Mouse (Mus musculus) gastrocnemius, adult 18-20 months (tissue): ENCODE measurements around the gene 4931400O07Rik. TPM values are rescaled to one million over a fixed set of nuclear protein-coding genes. Genes with fewer than 3 reads are reported as not detected.

ENCODE experiments used
- DNase-seq: peaks from one replicate; pipeline ENCODE4 v3.0.0; 2021; ENCODE audit warnings: low spot score
- long read RNA-seq, 2 experiments: library from polyadenylated mRNA; stranded (forward); transcript quantifications; one replicate each; pipeline ENCODE4 v2.0.0; 2021
- total RNA-seq, 2 experiments: library from RNA; stranded (reverse); gene quantifications; 2 replicates each; pipeline ENCODE4 v1.2.3; 2021

Gene 4931400O07Rik
- total RNA-seq = not detected
- long read RNA-seq, experiment 1 = 0 reads
- long read RNA-seq, experiment 2 = 0 reads

DNA sequence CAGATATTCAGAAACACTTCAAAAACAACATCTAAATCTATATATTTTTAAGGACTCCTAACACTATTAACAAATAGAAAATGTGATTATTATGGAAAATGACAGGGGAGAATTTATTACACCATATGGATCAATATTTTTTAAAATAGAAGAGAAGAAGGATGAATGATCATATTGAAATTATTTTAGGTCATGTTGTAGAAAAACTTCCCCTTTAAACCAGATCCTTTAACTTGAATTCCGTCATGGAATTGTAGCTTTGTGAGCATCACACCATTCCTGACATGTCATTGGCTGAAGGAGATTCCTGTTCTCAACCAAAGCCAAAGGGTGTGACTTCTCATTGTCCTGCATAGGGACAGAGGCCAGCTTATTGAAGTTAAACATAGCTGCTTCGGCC, at the start of gene 4931400O07Rik:
Gene 4931400O07Rik (plus strand): TSS at position 301 of the 400 bp plus-strand sequence.
- DNase-seq = no peak

Other genes with a start within 250 kb of the 4931400O07Rik start
- gene 4933402E13Rik, start 184.5 kb upstream of the 4931400O07Rik start, total RNA-seq = not detected